Mouse (Mus musculus) large intestine, adult 2 months (tissue): ENCODE data around the gene Plscr3. TPM values are rescaled to one million over a fixed set of nuclear protein-coding genes. Genes with fewer than 3 reads are reported as not detected.

ENCODE experiments used
- DNase-seq: peaks from one replicate; pipeline ENCODE4 v3.0.0-alpha.2; 2012; ENCODE audit warnings: low read depth, low spot score
- WGBS: fragments of 180-500 bp; shearing (Covaris S2); methylation state at CpG from one replicate; pipeline ENCODE4 v1.1.7; 2018; 5-methylcytosine and 5-hydroxymethylcytosine counted together
- polyA plus RNA-seq: library from polyadenylated mRNA; depleted of rRNA; stranded (reverse); fragments of >200 nt; gene quantifications from 2 replicates; pipeline ENCODE4 v1.2.3, GENCODE M21; 2012; rRNA removed

Plscr3 gene
- polyA plus RNA-seq: 31.6 and 36.1 TPM in 2 replicates

GRCm38 (mm10) chr11:69846198-69846680 lies at the start of gene Plscr3:
Plscr3 (plus strand) TSS chr11:69846376.
- WGBS: under 1% methylated on average over 38 of the region's 38 CpGs

GRCm38 (mm10) chr11:69797924-69798323 lies 48.3 kb upstream of the Plscr3 start:
- no peak for DNase-seq
- 82% methylated on average over 7 of the region's 7 CpGs for WGBS

More at GRCm38 (mm10) chr11:69846198-69846680, at the start of gene Plscr3:
- peak; percentile 86 for DNase-seq

GRCm38 (mm10) chr11:69799394-69800137 lies 46.6 kb upstream of the Plscr3 start:
- DNase-seq: no peak
- WGBS: 66% methylated on average over 12 of the region's 12 CpGs

- 44% methylated on average over 11 of the region's 11 CpGs for WGBS
- no peak for DNase-seq
Measured at GRCm38 (mm10) chr11:69800138-69800391, 46.1 kb upstream of the Plscr3 start.

GRCm38 (mm10) chr11:69800392-69801197 lies 45.6 kb upstream of the Plscr3 start:
- DNase-seq: no peak
- 6% methylated on average over 36 of the region's 36 CpGs for WGBS

- WGBS: 3% methylated on average over 33 of the region's 33 CpGs
- no peak for DNase-seq
Measured at GRCm38 (mm10) chr11:69801379-69801977, 44.7 kb upstream of the Plscr3 start, which contains the start of gene Fgf11. Fgf11 (minus strand) TSS chr11:69801857.

- 1% methylated on average over 33 of the region's 33 CpGs for WGBS
- DNase-seq: no peak
Measured at GRCm38 (mm10) chr11:69802648-69803105, 43.5 kb upstream of the Plscr3 start.

- 3% methylated on average over 12 of the region's 12 CpGs for WGBS
- DNase-seq: no peak
Measured at GRCm38 (mm10) chr11:69803328-69803727, 42.8 kb upstream of the Plscr3 start.

- 1% methylated on average over 60 of the region's 60 CpGs for WGBS
Measured at GRCm38 (mm10) chr11:69803786-69804651, 42.2 kb upstream of the Plscr3 start.

GRCm38 (mm10) chr11:69804652-69804940 lies 41.6 kb upstream of the Plscr3 start:
- 16% methylated on average over 12 of the region's 12 CpGs for WGBS
- no peak for DNase-seq

More at GRCm38 (mm10) chr11:69803786-69804651, 42.2 kb upstream of the Plscr3 start:
- DNase-seq: no peak

GRCm38 (mm10) chr11:69804972-69805909 lies 40.9 kb upstream of the Plscr3 start, which contains the start of gene Tmem102:
Tmem102 (minus strand) TSS chr11:69805624.
- DNase-seq: no peak
- 20% methylated on average over 29 of the region's 29 CpGs for WGBS

- 92% methylated on average over 4 of the region's 4 CpGs for WGBS
- no peak for DNase-seq
Measured at GRCm38 (mm10) chr11:69806378-69806777, 39.8 kb upstream of the Plscr3 start.

- WGBS: 74% methylated on average over 2 of the region's 2 CpGs
- no peak for DNase-seq
Measured at GRCm38 (mm10) chr11:69807641-69808040, 38.5 kb upstream of the Plscr3 start.

GRCm38 (mm10) chr11:69810280-69810679 lies 35.9 kb upstream of the Plscr3 start:
- DNase-seq: no peak

GRCm38 (mm10) chr11:69815155-69815554 lies 31.0 kb upstream of the Plscr3 start, which contains the start of gene Gm39566:
Gm39566 (minus strand) TSS chr11:69815298.
- WGBS: 78% methylated on average over 10 of the region's 10 CpGs
- no peak for DNase-seq

GRCm38 (mm10) chr11:69816520-69816919 lies 29.7 kb upstream of the Plscr3 start:
- no peak for DNase-seq
- 37% methylated on average over 12 of the region's 12 CpGs for WGBS

- DNase-seq: no peak
- WGBS: 76% methylated on average over 2 of the region's 2 CpGs
Measured at GRCm38 (mm10) chr11:69818365-69818764, 27.8 kb upstream of the Plscr3 start, which contains the start of gene Spem2. Spem2 (minus strand) TSS chr11:69818465.

GRCm38 (mm10) chr11:69818871-69819270 lies 27.3 kb upstream of the Plscr3 start:
- 88% methylated on average over 8 of the region's 8 CpGs for WGBS
- no peak for DNase-seq
